Mouse (Mus musculus) MEL (cell line): ENCODE data around the gene M6pr.

Experiments
- CTCF ChIP-seq, 3 experiments: IDR thresholded peaks in 2 of 3; conservative IDR thresholded peaks in 1 of 3; 2 replicates each; pipeline ENCODE4 v1.5.1; 2011 to 2012; ENCODE audit warnings: low read length in 3 of 3, low read depth in 2 of 3, mild to moderate bottlenecking in 2 of 3, improper control_type of control experiment in 1 of 3, inconsistent platforms in 1 of 3, mixed read lengths in 1 of 3, moderate library complexity in 1 of 3; ENCODE audit not compliant: control insufficient read depth in 1 of 3, insufficient read depth in 1 of 3, poor library complexity in 1 of 3, severe bottlenecking in 1 of 3
- EP300 ChIP-seq, 2 experiments: IDR thresholded peaks; 2 replicates each; pipeline ENCODE4 v1.6.1; 2011; ENCODE audit warnings: improper control_type of control experiment in 2 of 2, low read length in 2 of 2, low read depth in 1 of 2, mild to moderate bottlenecking in 1 of 2
- HCFC1 ChIP-seq: IDR thresholded peaks from 2 replicates; pipeline ENCODE4 v1.6.1; 2012; ENCODE audit warnings: low read depth, mild to moderate bottlenecking, inconsistent platforms, low read length, improper control_type of control experiment, moderate library complexity
- JUND ChIP-seq: IDR thresholded peaks from 2 replicates; pipeline ENCODE4 v1.6.1; 2011; ENCODE audit warnings: low read depth, mild to moderate bottlenecking, improper control_type of control experiment, low read length
- KAT2A ChIP-seq: conservative IDR thresholded peaks from 2 replicates; pipeline ENCODE4 v1.6.1; 2012; ENCODE audit warnings: low read depth, low read length, improper control_type of control experiment, inconsistent platforms
- MAZ ChIP-seq: IDR thresholded peaks from 2 replicates; pipeline ENCODE4 v1.6.1; 2012; ENCODE audit warnings: low read depth, mild to moderate bottlenecking, inconsistent platforms, low read length, improper control_type of control experiment
- NELFE ChIP-seq: IDR thresholded peaks from 2 replicates; pipeline ENCODE4 v1.6.1; 2011; ENCODE audit warnings: low read depth, low read length, improper control_type of control experiment
- POLR2A ChIP-seq, 2 experiments: IDR thresholded peaks; 2 replicates each; pipeline ENCODE4 v1.6.1; 2011 to 2012; ENCODE audit warnings: low read length in 2 of 2, mild to moderate bottlenecking in 2 of 2, control low read depth in 1 of 2, improper control_type of control experiment in 1 of 2, low read depth in 1 of 2, moderate library complexity in 1 of 2; ENCODE audit not compliant: control insufficient read depth in 1 of 2, insufficient read depth in 1 of 2, poor library complexity in 1 of 2
- TCF12 ChIP-seq: IDR thresholded peaks from 2 replicates; pipeline ENCODE4 v1.6.1; 2014; ENCODE audit warnings: low read depth, mild to moderate bottlenecking, inconsistent platforms, low read length, improper control_type of control experiment, moderate library complexity
- UBTF ChIP-seq: IDR thresholded peaks from 2 replicates; pipeline ENCODE4 v1.6.1; 2012; ENCODE audit warnings: low read depth, mild to moderate bottlenecking, inconsistent platforms, low read length, improper control_type of control experiment, moderate library complexity, borderline replicate concordance; ENCODE audit not compliant: insufficient read depth
- ZKSCAN1 ChIP-seq: IDR thresholded peaks from 2 replicates; pipeline ENCODE4 v1.6.1; 2012; ENCODE audit warnings: low read depth, mild to moderate bottlenecking, inconsistent platforms, low read length, improper control_type of control experiment, moderate library complexity

DNA sequence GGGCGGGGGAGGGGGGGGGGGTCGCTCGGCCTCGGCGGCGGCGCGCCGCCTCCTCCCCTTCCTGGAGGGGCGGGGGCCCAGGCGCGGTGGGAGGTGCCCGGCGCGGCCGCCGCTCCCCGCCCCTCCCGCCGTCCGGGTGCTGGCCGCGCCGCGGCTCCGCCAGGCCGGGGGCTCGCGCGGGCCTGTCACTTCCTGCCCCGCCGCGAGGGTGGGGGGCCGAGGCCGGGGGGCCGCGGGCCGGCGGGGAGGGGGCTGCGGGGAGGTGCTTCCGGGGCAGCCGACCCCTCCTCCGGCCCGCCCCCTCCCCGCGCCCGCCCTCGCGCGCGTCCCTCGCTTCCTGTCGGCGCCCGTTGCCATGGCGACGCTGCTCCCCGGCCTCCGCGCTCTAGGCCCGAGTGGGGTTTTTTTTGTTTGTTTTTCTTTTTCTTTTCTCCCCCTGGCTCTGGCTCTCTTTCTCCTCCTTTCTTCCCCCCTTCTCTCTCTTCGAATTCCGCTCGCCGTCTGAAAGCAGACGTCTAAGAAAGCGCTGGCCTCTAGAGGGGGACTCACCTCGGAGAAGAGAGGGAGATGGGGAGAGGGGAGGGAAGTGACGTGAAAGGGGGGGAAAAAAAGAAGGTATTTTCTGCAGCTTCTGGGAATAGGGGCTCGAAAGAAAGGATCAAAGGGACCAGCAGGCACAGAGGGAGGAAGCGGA is 31.3 kb downstream of the M6pr start:
- TF ChIP-seq CTCF (IDR thresholded peaks at IDR 0.05 in 2 of 3, conservative IDR thresholded peaks at IDR 0.05 in 1 of 3; ENCODE audit: control insufficient read depth in 1 of 3, insufficient read depth in 1 of 3, low read depth in 2 of 3, low read length in 3 of 3, poor library complexity in 1 of 3, severe bottlenecking in 1 of 3), result no peak
- no peak for TF ChIP-seq EP300 (IDR thresholded peaks at IDR 0.05; ENCODE audit: low read depth in 1 of 2, low read length in 2 of 2)
- no peak for TF ChIP-seq TCF12
- TF ChIP-seq ZKSCAN1, result no peak
- TF ChIP-seq UBTF, result no peak
- no peak for TF ChIP-seq KAT2A
- no peak; the same call in 1 of the 2 replicates for TF ChIP-seq MAZ
- TF ChIP-seq NELFE, result no peak; the same call in 1 of the 2 replicates
- TF ChIP-seq POLR2A (IDR thresholded peaks at IDR 0.05; ENCODE audit: control insufficient read depth in 1 of 2, insufficient read depth in 1 of 2, low read depth in 1 of 2, low read length in 2 of 2, poor library complexity in 1 of 2), result no peak
- no peak for TF ChIP-seq JUND
- TF ChIP-seq HCFC1, result peak; percentile 61
